Mouse (Mus musculus) left cerebral cortex, postnatal 36 days (tissue): ENCODE results near the gene Angpt4. TPM values are rescaled to one million over a fixed set of nuclear protein-coding genes. Genes with fewer than 3 reads are reported as not detected.

ENCODE experiments used
- DNase-seq, 2 experiments: peaks; one replicate each; pipeline ENCODE4 v3.0.0; 2021 to 2022; ENCODE audit warnings: low spot score in 2 of 2, mixed read lengths in 1 of 2
- intact Hi-C: fragments of 180-260 bp; cut with DNase I; formaldehyde crosslinking; loops from one replicate; pipeline ENCODE4 v1.15.1; 2025
- total RNA-seq, 2 experiments: library from RNA; stranded (reverse); gene quantifications; 2 replicates each; pipeline ENCODE4 v1.2.3; 2021

Angpt4 gene
- total RNA-seq, 2 experiments from 2014 or later: 0.16 TPM; not detected in 1

- intact Hi-C loops: no loop called here
- no peak for DNase-seq
Observed at GRCm38 (mm10) chr2:151910498-151910897, 512 bp upstream of the Angpt4 start.

GRCm38 (mm10) chr2:151911751-151912150 is 741 bp downstream of the Angpt4 start:
- intact Hi-C loops: no loop called here
- DNase-seq: no peak

GRCm38 (mm10) chr2:151914120-151914519 is 3.1 kb downstream of the Angpt4 start:
- intact Hi-C loops: no loop called here
- no peak for DNase-seq

GRCm38 (mm10) chr2:151915111-151915510 is 4.1 kb downstream of the Angpt4 start:
- intact Hi-C loops: no loop called here
- DNase-seq: no peak

- no peak for DNase-seq
- intact Hi-C loops: no loop called here
Observed at GRCm38 (mm10) chr2:151916061-151916831, 5.2 kb downstream of the Angpt4 start.

GRCm38 (mm10) chr2:151919140-151919539 is 8.1 kb downstream of the Angpt4 start:
- intact Hi-C loops: no loop called here
- DNase-seq: no peak

GRCm38 (mm10) chr2:151921068-151921467 is 10.1 kb downstream of the Angpt4 start:
- intact Hi-C loops: no loop called here
- no peak for DNase-seq

- intact Hi-C loops: no loop called here
- DNase-seq: no peak
Observed at GRCm38 (mm10) chr2:151921596-151921995, 10.6 kb downstream of the Angpt4 start.

GRCm38 (mm10) chr2:151924276-151924675 is 13.3 kb downstream of the Angpt4 start:
- intact Hi-C loops: no loop called here
- no peak for DNase-seq

GRCm38 (mm10) chr2:151925715-151926114 is 14.7 kb downstream of the Angpt4 start:
- no peak for DNase-seq
- intact Hi-C loops: no loop called here

GRCm38 (mm10) chr2:151927103-151927502 is 16.1 kb downstream of the Angpt4 start:
- intact Hi-C loops: no loop called here
- no peak for DNase-seq

- intact Hi-C loops: loop anchor here (2.0 kb wide), 1 partner anchor 54 kb away; no protein-coding TSS in a partner anchor
- DNase-seq: peak; percentile 62 to 68
Observed at GRCm38 (mm10) chr2:151930389-151931074, 19.5 kb downstream of the Angpt4 start.

- DNase-seq: no peak
- intact Hi-C loops: no loop called here
Observed at GRCm38 (mm10) chr2:151937893-151938292, 26.9 kb downstream of the Angpt4 start.

- DNase-seq: no peak
- intact Hi-C loops: no loop called here
Observed at GRCm38 (mm10) chr2:151938780-151939200, 27.8 kb downstream of the Angpt4 start.

- intact Hi-C loops: loop anchor here (5.0 kb wide), 1 partner anchor 52 kb away; no protein-coding TSS in a partner anchor
- DNase-seq: no peak
Observed at GRCm38 (mm10) chr2:151939651-151940420, 28.8 kb downstream of the Angpt4 start.

- DNase-seq: no peak
- intact Hi-C loops: loop anchor here (5.0 kb wide), 1 partner anchor 51 kb away; no protein-coding TSS in a partner anchor
Observed at GRCm38 (mm10) chr2:151941269-151941668, 30.3 kb downstream of the Angpt4 start.

- intact Hi-C loops: loop anchor here (5.0 kb wide), 1 partner anchor 48 kb away; no protein-coding TSS in a partner anchor
Observed at GRCm38 (mm10) chr2:151944106-151944505, 33.1 kb downstream of the Angpt4 start.

GRCm38 (mm10) chr2:151947617-151948016 is 36.6 kb downstream of the Angpt4 start:
- intact Hi-C loops: no loop called here
- DNase-seq: no peak

More at GRCm38 (mm10) chr2:151944106-151944505, 33.1 kb downstream of the Angpt4 start:
- no peak for DNase-seq

GRCm38 (mm10) chr2:151948311-151948710 is 37.3 kb downstream of the Angpt4 start:
- DNase-seq: no peak
- intact Hi-C loops: no loop called here
